Mouse (Mus musculus) olfactory bulb, adult 2 months (tissue): Measurements from ENCODE around the gene Tmem144.

ENCODE experiments used
- CTCF ChIP-seq: fragments of 200-500 bp; IDR thresholded peaks from 2 replicates; pipeline ENCODE4 v1.5.1; 2012; ENCODE audit warnings: low read depth, mild to moderate bottlenecking, low read length, moderate library complexity; ENCODE audit not compliant: insufficient read depth
- POLR2A ChIP-seq: fragments of 200-500 bp; IDR thresholded peaks from 2 replicates; pipeline ENCODE4 v1.6.1; 2012; ENCODE audit warnings: mild to moderate bottlenecking, low read depth, low read length, moderate library complexity; ENCODE audit not compliant: insufficient read depth

DNA sequence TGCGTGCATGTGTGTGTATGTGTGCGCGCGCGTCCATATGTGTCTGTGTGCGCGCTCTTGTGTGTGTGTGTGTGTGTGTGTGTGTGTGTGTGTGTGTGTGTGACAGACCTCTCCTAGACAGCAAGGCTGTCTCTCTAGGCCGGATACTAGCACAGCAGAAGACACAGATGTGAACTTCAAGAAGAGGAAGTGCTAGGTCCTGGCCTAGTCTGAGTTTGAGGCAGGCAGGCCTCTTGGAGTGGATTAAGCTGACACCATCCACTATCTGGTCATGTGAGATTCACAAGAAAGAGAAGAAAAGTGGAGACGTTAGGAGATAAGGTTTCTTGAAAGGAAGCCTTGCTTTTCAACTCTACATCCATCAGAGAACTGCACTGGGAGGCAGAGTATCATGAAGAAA, 8.6 kb downstream of the Tmem144 start:
- TF ChIP-seq CTCF: no peak
- TF ChIP-seq POLR2A: no peak
